Mouse (Mus musculus) urinary bladder, postnatal 10 days (tissue): ENCODE data around the gene Gcc1.

Source experiments
- DNase-seq: peaks from one replicate; pipeline ENCODE4 v3.0.0; 2022; ENCODE audit warnings: low spot score

Gene Gcc1

GRCm38 (mm10) chr6:28422651-28423290, 5.4 kb downstream of the Gcc1 start:
- DNase-seq: no peak

- DNase-seq: peak; percentile 81
These were observed 6.7 kb downstream of the Gcc1 start for GRCm38 (mm10) chr6:28421469-28422000.

- DNase-seq: no peak
These were observed 7.3 kb downstream of the Gcc1 start for GRCm38 (mm10) chr6:28420865-28421264.

- no peak for DNase-seq
These were observed 7.8 kb downstream of the Gcc1 start for GRCm38 (mm10) chr6:28420361-28420760.

GRCm38 (mm10) chr6:28419673-28420072, 8.5 kb downstream of the Gcc1 start:
- DNase-seq: no peak

GRCm38 (mm10) chr6:28418449-28418848, 9.7 kb downstream of the Gcc1 start:
- no peak for DNase-seq

GRCm38 (mm10) chr6:28416981-28417380, 11.2 kb downstream of the Gcc1 start:
- no peak for DNase-seq

- no peak for DNase-seq
These were observed 17.0 kb downstream of the Gcc1 start for GRCm38 (mm10) chr6:28411236-28411635.

GRCm38 (mm10) chr6:28410053-28410452, 18.1 kb downstream of the Gcc1 start:
- DNase-seq: no peak

GRCm38 (mm10) chr6:28399791-28400190, 28.4 kb downstream of the Gcc1 start:
- DNase-seq: no peak

GRCm38 (mm10) chr6:28398726-28399125, 29.5 kb downstream of the Gcc1 start:
- no peak for DNase-seq

GRCm38 (mm10) chr6:28397681-28398203, 30.4 kb downstream of the Gcc1 start, which contains the start of gene Zfp800:
Zfp800 (minus strand) TSS chr6:28398005.
- no peak for DNase-seq

GRCm38 (mm10) chr6:28396853-28397457, 31.2 kb downstream of the Gcc1 start:
- no peak for DNase-seq

- no peak for DNase-seq
These were observed 31.9 kb downstream of the Gcc1 start for GRCm38 (mm10) chr6:28396051-28396852.

GRCm38 (mm10) chr6:28389038-28389437, 39.2 kb downstream of the Gcc1 start:
- DNase-seq: no peak

GRCm38 (mm10) chr6:28385169-28385568, 43.0 kb downstream of the Gcc1 start:
- no peak for DNase-seq

- DNase-seq: no peak
These were observed 46.2 kb downstream of the Gcc1 start for GRCm38 (mm10) chr6:28381983-28382382.

- no peak for DNase-seq
These were observed 58.1 kb downstream of the Gcc1 start for GRCm38 (mm10) chr6:28369966-28370683.

- DNase-seq: no peak
These were observed 60.6 kb downstream of the Gcc1 start for GRCm38 (mm10) chr6:28367575-28367974.
